Mouse (Mus musculus): ENCODE results near the gene Thrb. TPM values are rescaled to one million over a fixed set of nuclear protein-coding genes. Genes with fewer than 3 reads are reported as not detected.

The Thrb gene
- total RNA-seq, 4 experiments from 2014 or later, result 66.6 to 80.8 (median 72.4) TPM

GRCm38 (mm10) chr14:17713297-17713904 is 53.3 kb downstream of the Thrb start:
- no peak for DNase-seq (ENCODE audit: low spot score in 2 of 2)

- no peak for DNase-seq (ENCODE audit: low spot score in 2 of 2)
Observed at GRCm38 (mm10) chr14:17719494-17719893, 59.4 kb downstream of the Thrb start.

- peak in 1 of 2 experiments; percentile 33 for DNase-seq (ENCODE audit: low spot score in 2 of 2)
Observed at GRCm38 (mm10) chr14:17722824-17723445, 62.9 kb downstream of the Thrb start.

GRCm38 (mm10) chr14:17724577-17724976 is 64.5 kb downstream of the Thrb start:
- no peak for DNase-seq (ENCODE audit: low spot score in 2 of 2)

- DNase-seq (ENCODE audit: low spot score in 2 of 2), result no peak
Observed at GRCm38 (mm10) chr14:17726906-17727305, 66.8 kb downstream of the Thrb start.

GRCm38 (mm10) chr14:17727878-17728277 is 67.8 kb downstream of the Thrb start:
- DNase-seq (ENCODE audit: low spot score in 2 of 2), result no peak

GRCm38 (mm10) chr14:17728889-17729288 is 68.8 kb downstream of the Thrb start:
- DNase-seq (ENCODE audit: low spot score in 2 of 2), result no peak

GRCm38 (mm10) chr14:17731020-17731419 is 71.0 kb downstream of the Thrb start:
- no peak for DNase-seq (ENCODE audit: low spot score in 2 of 2)

- no peak for DNase-seq (ENCODE audit: low spot score in 2 of 2)
Observed at GRCm38 (mm10) chr14:17733077-17733778, 73.2 kb downstream of the Thrb start.

- no peak for DNase-seq (ENCODE audit: low spot score in 2 of 2)
Observed at GRCm38 (mm10) chr14:17733779-17734137, 73.7 kb downstream of the Thrb start.

GRCm38 (mm10) chr14:17735440-17735839 is 75.4 kb downstream of the Thrb start:
- no peak for DNase-seq (ENCODE audit: low spot score in 2 of 2)

GRCm38 (mm10) chr14:17740903-17741302 is 80.8 kb downstream of the Thrb start:
- DNase-seq (ENCODE audit: low spot score in 2 of 2), result no peak

- DNase-seq (ENCODE audit: low spot score in 2 of 2), result no peak
Observed at GRCm38 (mm10) chr14:17742264-17742663, 82.2 kb downstream of the Thrb start.

GRCm38 (mm10) chr14:17742902-17743712 is 83.0 kb downstream of the Thrb start:
- no peak for DNase-seq (ENCODE audit: low spot score in 2 of 2)

GRCm38 (mm10) chr14:17743713-17744158 is 83.7 kb downstream of the Thrb start:
- DNase-seq (ENCODE audit: low spot score in 2 of 2), result no peak

- no peak for DNase-seq (ENCODE audit: low spot score in 2 of 2)
Observed at GRCm38 (mm10) chr14:17747922-17748321, 87.9 kb downstream of the Thrb start.

GRCm38 (mm10) chr14:17748945-17749344 is 88.9 kb downstream of the Thrb start:
- DNase-seq (ENCODE audit: low spot score in 2 of 2), result no peak

- DNase-seq (ENCODE audit: low spot score in 2 of 2), result no peak
Observed at GRCm38 (mm10) chr14:17751911-17752310, 91.8 kb downstream of the Thrb start.

GRCm38 (mm10) chr14:17753429-17753828 is 93.4 kb downstream of the Thrb start:
- DNase-seq (ENCODE audit: low spot score in 2 of 2), result no peak

- no peak for DNase-seq (ENCODE audit: low spot score in 2 of 2)
Observed at GRCm38 (mm10) chr14:17756732-17757131, 96.7 kb downstream of the Thrb start.

GRCm38 (mm10) chr14:17767987-17768386 is 107.9 kb downstream of the Thrb start:
- no peak for DNase-seq (ENCODE audit: low spot score in 2 of 2)

- no peak for DNase-seq (ENCODE audit: low spot score in 2 of 2)
Observed at GRCm38 (mm10) chr14:17774404-17774803, 114.3 kb downstream of the Thrb start.
